Mouse (Mus musculus) neutrophil, adult 5-6 weeks (primary cell): ENCODE results near the gene Elk3. TPM values are rescaled to one million over a fixed set of nuclear protein-coding genes. Genes with fewer than 3 reads are reported as not detected.

Experiments
- ATAC-seq: fragments of 151-379, 151-347 bp; 2 replicates; pipeline ENCODE4 v1.8.0; 2017; ENCODE audit warnings: mild to moderate bottlenecking, moderate TSS enrichment; ENCODE audit not compliant: insufficient number of reproducible peaks, poor library complexity, low FRiP score, severe bottlenecking; ENCODE audit errors: extremely low read depth
- total RNA-seq: library from RNA; stranded (forward); fragments of 200-1000 nt; gene quantifications from 2 replicates; pipeline ENCODE4 v1.2.3, GENCODE M21; 2017

Elk3 gene
- total RNA-seq, 1 experiment from 2014 or later = 17.2 TPM

GRCm38 (mm10) chr10:93215051-93215763 is 95.7 kb downstream of the Elk3 start:
- ATAC-seq = no peak

GRCm38 (mm10) chr10:93214251-93214650 is 96.7 kb downstream of the Elk3 start:
- no peak for ATAC-seq

GRCm38 (mm10) chr10:93213339-93213738 is 97.6 kb downstream of the Elk3 start:
- ATAC-seq = no peak

- ATAC-seq = no peak
These were observed 98.2 kb downstream of the Elk3 start for GRCm38 (mm10) chr10:93212699-93213098.

GRCm38 (mm10) chr10:93207176-93207575 is 103.8 kb downstream of the Elk3 start:
- no peak for ATAC-seq

- no peak for ATAC-seq
These were observed 105.5 kb downstream of the Elk3 start for GRCm38 (mm10) chr10:93205287-93205956.

GRCm38 (mm10) chr10:93201846-93202458 is 109.0 kb downstream of the Elk3 start:
- ATAC-seq = no peak

GRCm38 (mm10) chr10:93198958-93199357 is 112.0 kb downstream of the Elk3 start:
- no peak for ATAC-seq

Other genes with a start within 250 kb of the Elk3 start
- gene Cfap54, start 229.5 kb downstream of the Elk3 start, total RNA-seq = 1.9 and 2.1 TPM in 2 replicates
- 122 and 126 TPM in 2 replicates for gene Cdk17, start 150.3 kb downstream of the Elk3 start, total RNA-seq
- 65.7 and 69.6 TPM in 2 replicates for gene Lta4h, start 142.3 kb upstream of the Elk3 start, total RNA-seq
- 0.35 and 0.37 TPM in 2 replicates for gene Hal, start 177.6 kb upstream of the Elk3 start, total RNA-seq
- gene Amdhd1, start 228.9 kb upstream of the Elk3 start, total RNA-seq = 0.25 TPM in 1 of 2 replicates, not detected in the other
- gene Ccdc38, start 229.5 kb upstream of the Elk3 start, total RNA-seq = not detected in 2 replicates